Mouse (Mus musculus) midbrain, embryonic 12.5 days (tissue): Measurements from ENCODE around the gene Lmo2. TPM values are rescaled to one million over a fixed set of nuclear protein-coding genes. Genes with fewer than 3 reads are reported as not detected.
"Not testable (repeated sequence)": the region's sequence is repeated elsewhere in the genome, so short reads cannot be mapped to it uniquely, and the experiment has no call there.

Experiments used
- ATAC-seq: fragments of 200-750 bp; cut with Nextera tagmentation; 2 replicates; pipeline ENCODE4 v1.8.0; 2017; ENCODE audit warnings: low read depth, moderate TSS enrichment, moderate library complexity; ENCODE audit not compliant: low FRiP score
- H3K27ac ChIP-seq: fragments of 300-500 bp; sonication (generic); replicated peaks from 2 replicates; pipeline ENCODE4 v1.5.1; 2016; ENCODE audit warnings: mild to moderate bottlenecking
- H3K27me3 ChIP-seq: fragments of 300-500 bp; sonication (generic); 2 replicates; pipeline ENCODE4 v1.6.1; 2016; ENCODE audit warnings: mild to moderate bottlenecking
- H3K36me3 ChIP-seq: fragments of 300-500 bp; sonication (generic); 2 replicates; pipeline ENCODE4 v1.6.1; 2016
- H3K4me1 ChIP-seq: fragments of 300-500 bp; sonication (generic); 2 replicates; pipeline ENCODE4 v1.6.1; 2016
- H3K4me2 ChIP-seq: fragments of 300-500 bp; sonication (generic); replicated peaks from 2 replicates; pipeline ENCODE4 v1.6.1; 2016; ENCODE audit warnings: mild to moderate bottlenecking, moderate library complexity
- H3K4me3 ChIP-seq: fragments of 300-500 bp; sonication (generic); 2 replicates; pipeline ENCODE4 v1.5.1; 2016; ENCODE audit warnings: mild to moderate bottlenecking
- H3K9ac ChIP-seq: fragments of 300-500 bp; sonication (generic); replicated peaks from 2 replicates; pipeline ENCODE4 v1.6.1; 2016; ENCODE audit warnings: mild to moderate bottlenecking, moderate library complexity
- H3K9me3 ChIP-seq: fragments of 300-500 bp; sonication (generic); 2 replicates; pipeline ENCODE4 v1.6.1; 2016; ENCODE audit warnings: mild to moderate bottlenecking
- WGBS: fragments of 180-500 bp; shearing (Covaris S2); methylation state at CpG from one replicate; pipeline ENCODE4 v1.1.7; 2016; 5-methylcytosine and 5-hydroxymethylcytosine counted together
- polyA plus RNA-seq: library from polyadenylated mRNA; unstranded; fragments of >200 nt; fragmentation: Nextera tagmentation; extraction: Ambion mirVana; gene quantifications from 2 replicates; pipeline ENCODE4 v1.2.1, GENCODE M21; 2016

Lmo2 gene
- polyA plus RNA-seq, 1 experiment from 2014 or later: 28.5 TPM

DNA sequence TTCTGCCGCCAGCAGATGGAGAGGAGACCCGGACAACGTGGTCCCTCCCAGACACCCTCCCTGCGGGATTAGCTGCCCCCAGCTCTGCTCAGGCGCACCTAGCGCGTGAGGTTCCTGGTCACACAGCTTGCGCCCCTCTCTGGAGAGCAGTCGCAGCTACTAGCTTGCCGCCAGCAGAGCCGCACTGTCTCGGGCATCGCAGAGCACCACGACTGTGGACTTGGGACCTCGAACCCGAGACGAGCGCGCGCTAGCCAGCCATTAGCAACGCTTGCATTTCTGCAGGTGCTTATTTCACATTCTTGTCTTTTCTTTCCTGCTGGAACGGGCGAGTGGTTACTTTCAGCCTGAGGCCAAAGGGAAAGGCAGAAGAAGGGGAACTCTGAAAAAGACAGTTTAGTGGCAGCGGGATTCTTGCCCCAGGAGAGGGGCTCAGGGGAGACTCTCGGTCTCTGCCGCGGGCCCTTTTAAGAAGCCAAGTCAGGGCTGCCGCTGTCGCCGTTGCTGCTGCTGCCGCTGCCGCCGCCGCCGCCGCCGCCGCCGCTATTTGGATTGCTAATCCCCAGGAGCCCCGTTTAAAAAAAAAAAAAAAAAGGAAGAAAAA is 11.8 kb downstream of the Lmo2 start:
- Histone ChIP-seq H3K4me3 (peak overlapping the region; percentile 80), H3K27me3 (peaks cover 36% of the 10 kb centered on the region), H3K27ac (peak overlapping the region; percentile 89), H3K4me2 (peak overlapping the region; percentile 95), H3K9me3 (no peaks in the 10 kb centered on the region), H3K36me3 (no peaks in the 10 kb centered on the region), H3K4me1 (peaks cover 16% of the 10 kb centered on the region), H3K9ac (peak overlapping the region; percentile 83)
- under 1% methylated on average over 40 of the region's 40 CpGs for WGBS
- peak; percentile 82 for ATAC-seq

DNA sequence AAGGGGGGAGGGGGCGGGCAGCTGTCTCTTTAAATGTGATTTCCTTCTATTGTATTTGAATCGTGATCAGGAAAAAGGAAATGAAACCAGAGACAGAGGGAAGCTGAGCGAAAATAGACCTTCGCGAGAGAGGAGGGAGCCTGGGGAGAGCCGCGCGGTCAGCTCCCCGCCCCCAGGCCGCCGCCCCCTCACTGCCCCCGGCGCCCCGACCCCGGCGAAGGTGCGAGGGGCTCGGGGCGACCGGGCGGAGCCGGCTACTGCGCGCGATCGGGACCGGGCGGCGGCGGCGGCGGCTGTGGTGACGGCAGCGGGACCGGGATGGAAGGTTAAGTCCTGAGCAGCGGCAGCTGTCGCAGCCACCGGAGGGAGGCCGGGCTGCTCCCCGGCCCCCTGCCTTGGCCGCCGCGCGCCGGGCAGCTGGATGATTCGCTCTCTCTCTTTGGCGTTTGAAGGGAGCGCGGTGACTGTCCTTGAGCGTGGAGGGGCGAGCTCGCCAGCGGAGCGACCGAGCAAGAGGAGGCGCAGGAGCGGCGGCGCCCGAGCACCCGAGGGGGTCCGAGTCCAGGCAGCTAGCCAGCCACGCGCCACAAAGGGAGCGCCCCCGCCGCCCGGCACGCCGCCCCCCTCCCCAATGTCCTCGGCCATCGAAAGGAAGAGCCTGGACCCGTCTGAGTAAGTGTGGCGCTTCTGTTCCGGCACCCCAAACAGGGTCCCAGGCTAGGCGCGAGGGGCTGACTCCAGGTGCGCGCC is 12.4 kb downstream of the Lmo2 start:
- ATAC-seq: peak; percentile 81
- H3K9me3 ChIP-seq: no peaks in the 10 kb centered on the region

DNA sequence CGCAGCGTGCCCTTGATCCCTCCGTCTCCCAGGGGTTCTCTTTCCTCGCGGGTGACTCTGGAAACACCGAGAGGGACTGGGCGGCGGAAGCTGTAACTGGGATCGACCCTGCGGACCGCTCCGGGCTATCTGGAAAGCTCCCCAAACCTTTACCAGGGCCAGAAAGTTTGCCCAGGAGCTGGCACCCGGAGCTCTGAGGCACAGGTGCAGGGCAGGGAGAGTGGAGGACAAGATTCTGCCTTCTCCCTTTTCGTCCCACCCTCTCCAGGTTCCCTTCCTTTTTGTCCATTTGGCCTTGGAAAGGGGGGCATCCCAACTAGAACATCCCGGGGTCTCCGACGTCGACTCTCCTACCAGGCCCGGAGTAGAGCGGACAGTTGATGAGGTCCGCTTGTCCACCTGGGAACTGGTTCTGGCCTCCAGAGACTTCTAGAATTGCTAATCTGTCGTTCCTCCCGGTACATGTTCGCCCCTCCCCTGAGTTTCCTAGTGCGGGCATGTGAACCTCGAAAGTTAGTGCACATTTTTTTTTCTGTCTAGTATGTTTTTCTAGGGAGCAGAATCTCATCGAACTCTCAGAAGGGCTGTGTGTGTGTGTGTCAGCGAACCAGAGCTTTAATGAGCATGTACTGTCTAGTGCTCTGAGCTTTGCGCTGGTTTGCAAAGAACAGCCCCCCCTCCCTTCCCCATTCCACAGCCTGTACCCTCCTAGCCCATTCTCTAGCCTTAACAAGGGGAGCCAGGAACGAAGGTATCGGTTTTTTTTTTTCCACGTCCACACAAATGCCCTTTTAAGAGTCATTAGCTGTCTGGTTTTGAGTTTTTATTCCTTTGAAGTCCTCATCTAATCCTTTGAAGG is 13.2 kb downstream of the Lmo2 start:
- Histone ChIP-seq H3K36me3 (no peaks in the 10 kb centered on the region), H3K4me1 (peaks cover 16% of the 10 kb centered on the region), H3K27me3 (peaks cover 41% of the 10 kb centered on the region), H3K4me3 (peak overlapping the region; percentile 80), H3K9me3 (no peaks in the 10 kb centered on the region), H3K27ac (peak overlapping the region; percentile 89), H3K4me2 (peak overlapping the region; percentile 95), H3K9ac (peak overlapping the region; percentile 83)
- 1% methylated on average over 32 of the region's 32 CpGs for WGBS
- peak; percentile 16; the same call in 1 of the 2 replicates for ATAC-seq

More for the DNA sequence above, 12.4 kb downstream of the Lmo2 start:
- Histone ChIP-seq H3K36me3 (no peaks in the 10 kb centered on the region), H3K9ac (peak overlapping the region; percentile 83), H3K4me1 (peaks cover 16% of the 10 kb centered on the region), H3K4me3 (peak overlapping the region; percentile 80), H3K27ac (peak overlapping the region; percentile 89), H3K4me2 (peak overlapping the region; percentile 95), H3K27me3 (peaks cover 36% of the 10 kb centered on the region)
- under 1% methylated on average over 74 of the region's 79 CpGs for WGBS

DNA sequence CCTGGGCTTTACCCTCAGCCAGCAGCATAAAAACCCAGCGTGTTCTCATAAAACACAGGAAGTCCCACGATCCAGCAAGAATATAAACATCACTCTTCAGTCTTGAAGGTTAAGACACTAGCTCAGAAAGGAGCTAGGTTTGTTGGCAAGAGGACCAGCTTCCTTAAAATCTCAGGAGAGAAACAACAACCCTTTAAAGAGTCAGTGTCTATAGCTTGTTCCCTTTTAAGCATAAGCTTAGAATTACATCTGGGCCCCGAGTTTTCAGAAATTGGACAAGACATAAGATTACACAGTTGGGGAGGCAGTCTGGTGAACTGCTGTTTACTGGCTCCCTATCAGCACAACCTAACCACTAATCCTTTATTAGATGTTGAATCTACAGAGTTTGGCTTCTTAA is 14.1 kb downstream of the Lmo2 start:
- Histone ChIP-seq H3K4me3 (0 out of 2 replicates have a peak overlapping the region, but pooled peaks have one; percentile 80), H3K27me3 (peaks cover 44% of the 10 kb centered on the region), H3K36me3 (no peaks in the 10 kb centered on the region), H3K9ac (no peak overlapping the region), H3K4me2 (peak overlapping the region; percentile 95), H3K27ac (no peak overlapping the region), H3K9me3 (no peaks in the 10 kb centered on the region), H3K4me1 (peaks cover 18% of the 10 kb centered on the region)
- 17% methylated on average over 3 of the region's 3 CpGs for WGBS
- ATAC-seq: no peak

DNA sequence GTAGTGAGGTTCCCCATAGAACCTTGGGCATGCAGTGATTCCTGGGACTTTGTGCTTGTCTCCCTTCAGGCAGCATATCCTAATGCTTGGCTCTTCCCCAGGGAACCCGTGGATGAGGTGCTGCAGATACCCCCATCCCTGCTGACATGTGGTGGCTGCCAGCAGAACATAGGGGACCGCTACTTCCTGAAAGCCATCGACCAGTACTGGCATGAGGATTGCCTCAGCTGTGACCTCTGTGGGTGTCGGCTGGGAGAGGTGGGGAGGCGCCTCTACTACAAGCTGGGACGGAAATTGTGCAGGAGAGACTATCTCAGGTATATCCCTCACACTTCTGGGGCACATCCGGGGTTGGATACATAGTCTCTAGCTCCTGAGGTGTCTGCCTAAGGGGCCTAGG is 18.1 kb downstream of the Lmo2 start:
- no peak overlapping the region for H3K9ac ChIP-seq
- H3K36me3 ChIP-seq: no peaks in the 10 kb centered on the region
- no peak overlapping the region for H3K4me3 ChIP-seq
- no peak for ATAC-seq
- H3K4me2 ChIP-seq: no peak overlapping the region
- no peaks in the 10 kb centered on the region for H3K9me3 ChIP-seq
- 89% methylated on average over 7 of the region's 7 CpGs for WGBS
- peaks cover 21% of the 10 kb centered on the region for H3K4me1 ChIP-seq
- H3K27ac ChIP-seq: no peak overlapping the region
- peaks cover 32% of the 10 kb centered on the region for H3K27me3 ChIP-seq

DNA sequence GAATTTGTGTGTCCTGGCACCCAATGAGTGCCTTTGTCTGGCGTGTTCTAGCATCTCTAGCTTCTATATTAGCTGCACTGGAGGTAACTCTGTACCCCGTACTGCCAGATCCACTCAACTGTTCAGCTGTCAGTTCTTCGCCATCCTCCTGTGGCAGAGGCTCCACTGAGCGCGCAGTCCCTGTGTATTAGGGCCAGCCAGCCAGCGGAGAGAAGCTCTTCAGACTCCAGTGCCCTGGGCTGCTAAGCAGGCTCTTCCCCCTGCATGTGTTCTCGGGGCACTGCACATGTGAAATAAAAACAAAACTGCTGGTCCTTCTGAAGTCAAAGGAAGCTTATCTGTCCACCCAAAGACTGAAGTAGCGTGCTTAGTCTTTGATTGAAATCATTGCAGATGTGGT is 19.4 kb downstream of the Lmo2 start:
- peaks cover 19% of the 10 kb centered on the region for H3K27me3 ChIP-seq
- WGBS: 52% methylated on average over 8 of the region's 8 CpGs
- H3K4me2 ChIP-seq: no peak overlapping the region
- peaks cover 17% of the 10 kb centered on the region for H3K4me1 ChIP-seq
- no peak for ATAC-seq
- no peaks in the 10 kb centered on the region for H3K36me3 ChIP-seq
- H3K9me3 ChIP-seq: no peaks in the 10 kb centered on the region
- H3K4me3 ChIP-seq: no peak overlapping the region
- H3K27ac ChIP-seq: peak overlapping the region; percentile 46
- H3K9ac ChIP-seq: no peak overlapping the region

DNA sequence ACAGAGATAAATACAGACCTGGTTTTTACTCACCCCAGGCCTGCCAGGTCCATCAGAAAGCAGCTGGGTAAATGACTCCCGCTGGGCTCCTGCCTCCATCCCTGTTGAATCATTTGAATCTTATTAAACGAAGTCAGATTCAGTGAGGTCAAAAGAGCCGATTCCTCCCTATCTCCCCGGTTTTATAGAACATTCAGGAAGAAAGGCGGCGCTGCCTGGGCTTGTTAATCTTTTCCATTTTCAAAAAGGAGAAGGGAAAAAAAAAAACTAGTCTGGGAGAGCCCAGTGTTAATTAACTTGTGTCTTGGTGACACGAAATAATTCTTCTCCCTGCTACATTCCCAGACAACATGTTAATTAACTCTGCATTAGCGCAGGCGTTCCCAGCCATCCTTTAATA is 19.9 kb downstream of the Lmo2 start:
- H3K9ac ChIP-seq: no peak overlapping the region
- no peak for ATAC-seq
- no peak overlapping the region for H3K27ac ChIP-seq
- peaks cover 17% of the 10 kb centered on the region for H3K4me1 ChIP-seq
- no peaks in the 10 kb centered on the region for H3K36me3 ChIP-seq
- peaks cover 16% of the 10 kb centered on the region for H3K27me3 ChIP-seq
- no peaks in the 10 kb centered on the region for H3K9me3 ChIP-seq
- 15% methylated on average over 9 of the region's 9 CpGs for WGBS
- no peak overlapping the region for H3K4me2 ChIP-seq
- H3K4me3 ChIP-seq: no peak overlapping the region

DNA sequence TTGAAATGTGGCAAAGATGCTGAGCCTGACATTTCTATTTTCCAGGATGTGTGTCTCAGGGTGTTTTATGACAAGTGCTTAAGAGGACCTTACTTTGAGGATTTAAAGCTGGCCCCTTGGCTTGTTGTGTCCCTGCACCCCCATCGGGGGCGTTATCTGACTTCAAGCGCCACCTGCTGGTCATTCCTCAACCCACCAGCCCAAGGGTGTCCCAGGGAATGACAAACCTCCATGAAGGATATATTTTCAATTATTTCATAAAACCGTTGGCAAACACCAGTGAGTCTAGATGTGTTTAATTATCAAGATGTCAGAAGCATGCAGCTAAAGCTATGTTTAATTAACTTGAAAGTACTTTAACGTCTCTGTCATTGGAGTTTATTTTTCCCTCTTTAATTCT is 24.5 kb downstream of the Lmo2 start:
- no peaks in the 10 kb centered on the region for H3K9me3 ChIP-seq
- H3K36me3 ChIP-seq: no peaks in the 10 kb centered on the region
- WGBS: 7% methylated on average over 5 of the region's 5 CpGs
- no peak overlapping the region for H3K4me3 ChIP-seq
- no peak overlapping the region for H3K27ac ChIP-seq
- peaks cover 11% of the 10 kb centered on the region for H3K4me1 ChIP-seq
- no peak overlapping the region for H3K9ac ChIP-seq
- no peak overlapping the region for H3K4me2 ChIP-seq
- 0 out of 2 replicates have a peak, but pooled peaks cover 3% of the 10 kb centered on the region for H3K27me3 ChIP-seq
- peak; percentile 82 for ATAC-seq

DNA sequence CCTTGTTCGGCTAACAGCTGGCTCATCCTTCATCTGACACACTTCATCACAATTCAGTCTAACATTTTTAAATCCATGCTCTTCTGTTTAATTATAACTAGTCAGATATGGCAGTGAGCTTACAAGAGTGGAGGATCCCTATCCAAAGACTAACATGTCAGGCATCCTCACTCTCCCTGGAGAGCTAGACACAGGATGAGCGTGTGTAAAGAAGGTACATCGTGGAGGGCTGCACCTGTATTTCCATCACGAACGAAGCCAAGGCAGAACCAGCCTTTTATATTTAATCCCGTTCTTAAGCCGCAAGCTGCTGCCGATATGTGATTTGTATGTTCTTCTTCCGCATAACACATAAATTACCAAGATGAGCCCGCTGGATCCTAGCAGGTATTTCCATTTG is 25.4 kb downstream of the Lmo2 start:
- ATAC-seq: no peak
- WGBS: 87% methylated on average over 10 of the region's 10 CpGs
- H3K9me3 ChIP-seq: no peaks in the 10 kb centered on the region
- no peaks in the 10 kb centered on the region for H3K36me3 ChIP-seq
- H3K27ac ChIP-seq: no peak overlapping the region
- H3K4me1 ChIP-seq: peaks cover 3% of the 10 kb centered on the region; the same call in 1 of the 2 replicates
- H3K9ac ChIP-seq: no peak overlapping the region
- no peak overlapping the region for H3K4me3 ChIP-seq
- no peak overlapping the region for H3K4me2 ChIP-seq
- 0 out of 2 replicates have a peak, but pooled peaks cover 3% of the 10 kb centered on the region for H3K27me3 ChIP-seq

DNA sequence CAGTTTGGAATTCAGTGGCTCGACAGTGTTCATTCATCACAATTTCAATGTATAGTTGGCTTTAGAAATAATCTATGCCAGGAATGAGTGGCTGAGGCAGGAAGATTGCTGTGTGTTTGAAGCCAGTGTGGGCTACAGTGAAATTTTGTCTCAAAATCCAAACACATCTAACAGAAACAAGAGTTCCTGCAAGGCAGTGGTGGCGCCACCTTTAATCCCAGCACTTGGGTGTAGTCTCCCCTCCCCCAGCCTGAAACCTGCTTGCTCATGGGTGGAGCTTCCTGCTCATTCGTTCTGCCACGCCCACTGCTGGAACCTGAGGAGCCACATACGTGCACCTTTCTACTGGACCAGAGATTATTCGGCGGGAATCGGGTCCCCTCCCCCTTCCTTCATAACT is 29.8 kb downstream of the Lmo2 start:
- not testable (repeated sequence) for H3K27ac ChIP-seq, H3K27me3 ChIP-seq, H3K36me3 ChIP-seq, ATAC-seq, H3K4me3 ChIP-seq, H3K9ac ChIP-seq, H3K4me1 ChIP-seq, H3K4me2 ChIP-seq, H3K9me3 ChIP-seq
- 80% methylated on average over 8 of the region's 8 CpGs for WGBS

DNA sequence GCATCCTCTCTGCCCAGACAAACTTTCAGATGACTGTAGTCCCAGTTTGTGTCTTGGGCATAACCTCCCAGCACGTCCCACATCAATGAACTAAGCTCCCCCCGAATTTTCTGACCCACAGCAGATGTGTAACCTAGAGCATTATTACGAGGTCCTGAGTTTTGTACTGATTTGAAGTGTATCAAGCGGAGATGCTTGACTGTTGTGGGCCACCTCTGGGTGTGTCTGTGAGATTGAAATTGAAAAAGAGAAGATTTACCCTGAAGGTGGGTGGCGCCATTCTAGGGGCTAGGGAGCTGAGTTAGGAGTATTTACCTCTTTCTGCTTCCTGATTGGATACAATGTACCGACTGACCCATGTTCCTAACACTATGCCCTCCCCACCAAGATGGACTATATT is 31.9 kb downstream of the Lmo2 start:
- no peaks in the 10 kb centered on the region for H3K36me3 ChIP-seq
- ATAC-seq: no peak
- H3K9ac ChIP-seq: no peak overlapping the region
- peaks cover 5% of the 10 kb centered on the region; the same call in 1 of the 2 replicates for H3K27me3 ChIP-seq
- 91% methylated on average over 6 of the region's 6 CpGs for WGBS
- peaks cover 7% of the 10 kb centered on the region; the same call in 1 of the 2 replicates for H3K4me1 ChIP-seq
- H3K4me2 ChIP-seq: no peak overlapping the region
- no peaks in the 10 kb centered on the region for H3K9me3 ChIP-seq
- no peak overlapping the region for H3K4me3 ChIP-seq
- no peak overlapping the region for H3K27ac ChIP-seq

DNA sequence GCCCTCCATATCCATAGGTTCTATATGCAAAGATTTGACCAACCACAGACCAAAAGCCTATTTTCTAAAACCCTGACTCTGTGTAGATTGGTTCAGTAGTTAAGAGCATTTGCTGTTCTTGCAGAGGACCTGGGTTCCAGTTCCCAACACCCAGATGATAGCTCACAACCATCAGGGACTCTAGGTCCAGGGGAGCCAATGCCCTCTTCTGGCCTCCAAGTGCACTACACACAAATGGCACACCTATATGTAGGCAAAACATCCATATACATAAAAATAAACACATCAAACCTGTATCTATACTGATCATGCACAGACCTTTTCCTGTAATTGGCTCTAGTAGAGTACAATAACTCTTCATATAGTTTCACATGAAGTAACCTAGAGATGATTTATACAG is 33.5 kb downstream of the Lmo2 start:
- Histone ChIP-seq H3K4me2 (no peak overlapping the region), H3K9me3 (no peaks in the 10 kb centered on the region), H3K4me3 (no peak overlapping the region), H3K36me3 (no peaks in the 10 kb centered on the region), H3K27me3 (peaks cover 5% of the 10 kb centered on the region; the same call in 1 of the 2 replicates), H3K4me1 (peaks cover 7% of the 10 kb centered on the region; the same call in 1 of the 2 replicates), H3K9ac (no peak overlapping the region), H3K27ac (no peak overlapping the region)
- ATAC-seq: no peak
